Mouse (Mus musculus) pancreas, adult 10 weeks (tissue): Measurements from ENCODE around the gene Zcchc13. TPM values are rescaled to one million over a fixed set of nuclear protein-coding genes. Genes with fewer than 3 reads are reported as not detected.

ENCODE experiments used
- polyA plus RNA-seq: library from polyadenylated mRNA; stranded (reverse); fragments of 350-450 nt; fragmentation: Illumina TruSeq; extraction: RNeasy Lipid Tissue Mini Kit (QIAGEN cat#74804); gene quantifications from one replicate; pipeline ENCODE4 v1.2.3, GENCODE M21; 2015; ENCODE audit warnings: low read depth, low replicate concordance; ENCODE audit not compliant: insufficient read depth

Gene Zcchc13
- not detected for polyA plus RNA-seq

DNA sequence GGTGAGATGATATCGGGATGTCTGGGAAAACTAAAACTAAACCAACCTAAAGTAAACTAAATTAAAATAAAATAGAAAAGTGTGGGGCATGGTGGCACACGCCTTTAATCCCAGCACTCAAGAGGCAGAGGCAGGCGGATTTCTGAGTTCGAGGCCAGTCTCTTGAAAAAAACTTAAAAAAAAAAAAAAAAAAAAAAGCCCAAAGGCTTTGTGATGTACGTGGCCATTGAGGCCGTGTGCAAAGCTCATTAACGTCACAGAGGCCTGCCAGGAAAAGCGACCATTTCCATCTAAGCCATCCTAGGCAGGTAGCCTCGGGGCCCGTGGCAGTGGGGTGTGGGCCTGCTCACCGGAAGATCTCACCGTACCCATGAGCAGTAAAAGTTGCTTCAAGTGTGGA is at the start of gene Zcchc13:
Gene Zcchc13, plus strand, starts transcription at position 284 of the 400 bp plus-strand sequence.

Other genes with a start within 250 kb of the Zcchc13 start
- not detected for gene Tsx, start 216.1 kb upstream of the Zcchc13 start, polyA plus RNA-seq
- not detected for gene Gm26992, start 208.6 kb upstream of the Zcchc13 start, polyA plus RNA-seq
- gene Slc16a2, start 191.4 kb downstream of the Zcchc13 start, polyA plus RNA-seq, result 2.6 TPM